Mouse (Mus musculus) spleen, postnatal 36 days (tissue): ENCODE results near the gene Adipor1.
A peak's percentile ranks its signal among the peaks of the same experiment; 100 is the strongest.
"Not testable (repeated sequence)": the region's sequence is repeated elsewhere in the genome, so short reads cannot be mapped to it uniquely, and the experiment has no call there.

Experiments
- DNase-seq, 2 experiments: peaks; one replicate each; pipeline ENCODE4 v3.0.0; 2022; ENCODE audit warnings: low spot score in 2 of 2, mixed read lengths in 1 of 2

Gene Adipor1

GRCm38 (mm10) chr1:134419176-134419575 lies 4.0 kb downstream of the Adipor1 start:
- DNase-seq, result no peak

DNA sequence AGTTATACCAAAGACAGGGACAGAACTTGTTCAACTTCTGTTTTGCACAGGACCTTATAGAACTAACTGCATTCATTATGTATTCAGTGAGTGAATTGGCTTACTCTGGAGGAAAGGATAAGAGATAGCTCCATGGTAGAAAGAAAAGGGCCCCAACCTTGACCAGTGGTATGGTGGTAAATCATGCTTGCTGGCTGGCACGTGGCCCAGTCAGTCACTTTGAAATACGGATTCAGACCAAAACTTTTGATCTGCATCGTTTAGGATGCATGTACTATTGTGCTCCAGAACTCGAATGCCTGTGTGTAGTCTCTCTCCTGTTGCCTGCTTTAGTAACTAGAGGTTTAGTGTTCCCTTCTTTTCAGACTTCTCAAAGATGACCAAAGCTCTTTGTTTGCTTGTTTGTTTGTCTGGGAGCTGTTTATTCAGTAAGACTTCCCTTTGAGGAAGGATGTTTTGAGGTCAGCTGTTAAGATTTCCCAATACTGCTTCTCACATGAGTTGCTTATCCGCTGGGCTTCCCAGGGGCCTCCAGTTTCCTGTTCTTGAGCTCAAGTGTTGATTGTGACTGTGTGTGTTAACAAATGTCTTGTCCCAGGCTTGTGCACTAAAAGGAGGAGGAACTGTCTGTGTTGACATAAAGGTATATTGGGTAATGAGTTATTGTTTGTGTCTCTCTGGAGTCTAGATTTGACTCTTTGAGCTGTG lies 4.7 kb downstream of the Adipor1 start:
- peak in 1 of 2 experiments; percentile 31 for DNase-seq

DNA sequence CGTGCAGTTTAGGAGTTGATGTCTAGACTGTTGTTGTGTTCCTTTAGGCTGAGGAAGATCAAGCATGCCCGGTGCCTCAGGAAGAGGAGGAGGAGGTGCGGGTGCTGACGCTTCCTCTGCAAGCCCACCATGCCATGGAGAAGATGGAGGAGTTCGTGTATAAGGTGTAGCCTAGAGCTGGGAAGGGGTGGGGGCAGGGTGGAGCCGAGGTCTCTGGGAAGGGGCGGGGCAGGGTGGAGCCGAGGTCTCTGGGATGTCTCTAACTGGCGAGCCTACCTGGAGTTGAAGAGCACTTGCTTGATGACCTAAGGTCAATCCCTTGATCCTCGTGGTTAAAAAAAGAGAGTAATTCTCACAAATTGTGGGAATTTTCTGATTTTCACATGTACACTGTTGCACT lies 8.7 kb downstream of the Adipor1 start:
- DNase-seq, result peak in 1 of 2 experiments; percentile 17

DNA sequence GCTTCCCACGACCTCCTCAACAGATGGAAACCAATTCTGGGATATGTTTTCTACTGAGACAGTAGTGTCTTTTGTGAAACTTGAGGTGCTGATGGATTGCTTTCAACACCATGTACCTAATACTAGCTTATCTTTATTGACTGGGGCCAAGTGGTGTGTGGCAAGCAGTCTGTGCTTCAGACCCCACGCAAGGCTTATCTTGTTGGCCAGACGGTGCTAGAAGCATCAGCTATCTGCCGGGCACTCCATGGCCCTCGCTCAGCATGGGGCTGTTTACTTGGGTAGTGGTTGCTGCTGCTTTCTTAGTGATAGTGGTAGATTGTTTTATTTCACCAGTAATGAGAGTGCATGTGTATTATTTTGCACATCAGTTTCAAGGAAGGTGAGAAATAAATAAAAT lies 11.1 kb downstream of the Adipor1 start:
- DNase-seq, result peak; percentile 69 to 82

- no peak for DNase-seq
Measured at GRCm38 (mm10) chr1:134433002-134433401, 17.8 kb downstream of the Adipor1 start.

DNA sequence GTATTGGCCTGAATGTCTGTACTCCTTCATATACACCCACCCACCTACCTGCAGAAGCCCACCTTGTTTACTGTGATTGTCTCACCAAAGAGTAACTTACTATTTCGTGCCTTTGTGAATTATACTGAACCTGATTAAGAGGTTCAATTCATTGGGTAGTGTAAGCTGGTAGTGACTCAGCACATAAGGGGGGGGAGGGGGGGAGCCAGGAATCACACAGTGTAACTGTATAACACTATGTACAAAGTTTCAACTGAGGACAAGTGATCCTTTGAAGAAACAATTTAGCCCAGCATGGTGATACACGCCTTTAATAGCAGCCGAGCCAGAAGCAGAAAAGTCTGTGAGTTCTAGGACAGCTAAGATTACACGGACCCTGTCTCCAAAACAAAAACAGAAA lies 18.3 kb downstream of the Adipor1 start:
- DNase-seq, result no peak

- peak; percentile 31 to 48 for DNase-seq
Measured at GRCm38 (mm10) chr1:134435414-134435813, 20.2 kb downstream of the Adipor1 start.

GRCm38 (mm10) chr1:134440437-134440836 lies 25.3 kb downstream of the Adipor1 start:
- DNase-seq, result no peak

DNA sequence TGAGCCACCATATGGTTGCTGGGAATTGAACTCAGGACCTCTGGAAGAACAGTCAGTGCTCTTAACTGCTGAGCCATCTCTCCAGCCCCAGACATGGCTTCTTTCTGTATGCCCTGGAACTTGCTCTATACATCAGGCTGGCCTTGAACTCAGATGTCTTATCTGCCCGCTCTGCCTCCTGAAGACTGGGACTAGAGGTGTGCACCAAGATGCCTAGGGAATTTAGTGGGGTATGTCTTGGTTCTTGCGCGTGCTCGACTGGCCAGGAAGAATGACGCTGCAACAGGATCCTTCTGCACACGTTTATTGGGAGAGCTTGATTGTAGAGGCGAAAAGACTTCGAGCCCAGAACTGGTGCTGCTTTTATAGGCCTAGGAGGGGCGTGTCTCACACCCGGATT lies 26.6 kb downstream of the Adipor1 start:
- not testable (repeated sequence) for DNase-seq

GRCm38 (mm10) chr1:134442394-134442793 lies 27.2 kb downstream of the Adipor1 start:
- DNase-seq, result no peak

DNA sequence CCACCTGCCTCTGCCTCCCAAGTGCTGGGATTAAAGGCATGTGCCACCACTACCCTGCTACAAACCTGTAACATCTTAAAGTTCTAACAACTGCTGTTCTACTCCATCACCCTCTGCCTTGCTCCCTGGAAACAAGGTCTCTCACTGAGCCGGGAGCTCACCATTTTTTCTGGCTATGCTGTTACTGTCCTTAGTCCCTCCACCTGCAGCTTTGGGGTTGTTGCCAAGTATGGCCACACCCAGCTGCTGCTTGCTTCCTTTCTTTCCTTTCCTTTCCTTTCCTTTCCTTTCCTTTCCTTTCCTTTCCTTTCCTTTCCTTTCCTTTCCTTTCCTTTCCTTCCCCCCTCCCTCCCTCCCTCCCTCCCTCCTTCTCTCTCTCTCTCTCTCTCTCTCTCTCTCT lies 28.1 kb downstream of the Adipor1 start:
- DNase-seq, result not testable (repeated sequence)

- no peak for DNase-seq
Measured at GRCm38 (mm10) chr1:134445418-134445817, 30.2 kb downstream of the Adipor1 start.

DNA sequence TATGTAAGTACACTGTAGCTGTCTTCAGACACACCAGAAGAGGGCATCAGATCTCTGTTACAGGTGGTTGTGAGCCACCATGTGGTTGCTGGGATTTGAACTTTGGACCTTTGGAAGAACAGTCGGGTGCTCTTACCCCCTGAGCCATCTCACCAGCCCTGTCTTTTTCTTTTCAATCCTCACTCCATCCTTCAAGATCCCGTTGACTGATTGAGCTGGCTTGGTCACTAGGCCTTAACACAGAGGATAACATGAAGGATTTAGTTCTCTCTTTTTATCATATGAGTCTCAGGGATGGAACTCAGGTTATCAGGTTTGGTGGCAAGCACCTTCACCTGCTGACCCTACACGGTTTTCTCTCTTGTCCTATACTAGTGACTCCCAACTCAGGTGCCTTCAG lies 33.4 kb downstream of the Adipor1 start:
- DNase-seq, result not testable (repeated sequence)

DNA sequence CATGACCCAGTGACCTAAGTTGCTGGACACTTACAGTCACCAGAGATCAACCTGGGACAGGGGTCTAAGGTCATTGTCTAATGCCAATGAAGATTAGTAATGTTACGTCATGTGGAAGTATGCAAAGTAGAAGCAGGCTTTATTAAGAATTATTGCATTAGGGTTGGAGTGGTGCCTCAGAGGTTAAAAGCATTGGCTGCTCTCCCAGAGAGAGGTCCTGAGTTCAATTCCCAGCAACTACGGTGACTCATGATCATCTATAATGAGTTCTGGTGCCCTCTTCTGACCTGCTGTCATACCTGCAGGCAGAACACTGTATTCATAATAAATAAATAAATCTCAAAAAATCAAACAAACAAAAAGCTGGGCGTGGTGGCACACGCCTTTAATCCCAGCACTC lies 35.0 kb downstream of the Adipor1 start:
- no peak for DNase-seq

DNA sequence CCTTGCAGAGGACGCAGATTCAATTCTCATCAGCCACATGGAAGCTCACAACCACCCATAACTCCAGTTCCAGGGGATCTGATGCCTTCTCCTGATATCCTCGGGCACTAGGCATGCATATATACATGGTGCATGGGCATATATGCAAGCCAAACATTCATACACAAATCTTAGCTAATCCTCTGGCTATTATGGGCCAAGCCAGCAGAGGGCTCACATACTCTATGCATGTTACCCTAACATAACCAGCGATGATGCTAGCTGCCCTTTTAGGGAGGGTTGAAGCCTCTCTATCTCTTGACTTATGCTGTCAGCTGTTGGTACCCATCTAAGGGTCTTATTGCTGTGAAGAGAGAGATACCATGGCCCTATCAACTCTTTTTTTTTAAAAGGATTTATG lies 35.8 kb downstream of the Adipor1 start:
- peak; percentile 36 to 54 for DNase-seq

DNA sequence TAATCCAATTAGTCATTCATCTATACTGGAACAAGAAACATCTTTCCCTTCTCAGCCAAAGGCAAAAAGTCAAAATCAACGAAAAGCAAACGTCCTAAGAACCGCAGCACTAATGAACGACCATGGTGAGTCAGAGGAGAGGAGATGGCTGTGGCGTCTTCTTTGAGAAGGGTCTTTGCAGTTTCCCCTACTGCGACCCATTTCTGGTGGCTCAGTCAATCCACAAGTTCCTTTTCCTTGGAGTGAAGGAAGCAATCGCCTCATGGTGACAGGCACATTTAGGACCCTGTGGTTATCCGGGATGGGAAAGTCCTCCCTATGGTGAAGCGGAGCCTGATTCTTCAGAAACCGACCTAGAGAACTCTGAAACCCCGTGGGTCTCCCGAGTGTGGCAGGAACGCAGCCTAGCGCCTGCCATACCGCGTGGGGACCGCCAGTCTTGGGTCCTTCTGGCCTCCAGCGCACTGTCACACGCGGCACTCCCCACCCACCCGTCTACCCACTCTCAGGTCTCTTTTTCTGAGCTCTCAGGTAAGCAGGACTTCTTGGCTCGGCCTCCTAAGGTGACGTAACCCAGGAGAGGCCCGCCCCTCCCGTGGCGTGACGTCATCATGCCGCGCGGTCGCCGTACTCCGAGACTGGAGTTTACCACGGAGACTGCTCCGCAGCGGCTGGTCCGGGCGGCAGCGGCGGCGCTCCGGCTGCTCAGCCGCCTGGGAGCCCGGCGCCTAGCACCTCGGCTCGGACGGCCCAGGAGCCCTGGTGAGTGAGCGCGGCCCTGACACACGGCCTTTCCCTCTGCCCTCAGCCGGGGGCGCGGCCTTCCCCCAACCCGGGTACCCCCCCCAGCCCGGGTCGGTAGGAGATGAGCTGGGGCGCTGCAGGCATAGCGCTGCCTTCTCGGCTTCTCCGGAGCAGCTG lies 40.0 kb downstream of the Adipor1 start, which contains the start of gene Klhl12:
Gene Klhl12, plus strand, starts transcription at position 628 of the 921 bp plus-strand sequence.
- peak; percentile 93 to 94 for DNase-seq

- DNase-seq, result no peak
Measured at GRCm38 (mm10) chr1:134456060-134456459, 40.9 kb downstream of the Adipor1 start.

GRCm38 (mm10) chr1:134458139-134458727 lies 43.1 kb downstream of the Adipor1 start:
- DNase-seq, result no peak

GRCm38 (mm10) chr1:134460294-134461284 lies 45.4 kb downstream of the Adipor1 start:
- peak; percentile 2 to 43 for DNase-seq
